Mouse (Mus musculus) intestine, embryonic 16.5 days (tissue): ENCODE measurements around the gene Olfr1289. TPM values are rescaled to one million over a fixed set of nuclear protein-coding genes. Genes with fewer than 3 reads are reported as not detected.

ENCODE experiments used
- ATAC-seq: fragments of 200-750 bp; cut with Nextera tagmentation; 2 replicates; pipeline ENCODE4 v1.8.0; 2017; ENCODE audit warnings: moderate TSS enrichment, moderate library complexity
- H3K27ac ChIP-seq: fragments of 300-500 bp; sonication (generic); 2 replicates; pipeline ENCODE4 v1.5.1; 2014; ENCODE audit warnings: mild to moderate bottlenecking, low read length
- H3K27me3 ChIP-seq: fragments of 300-500 bp; sonication (generic); replicated peaks from 2 replicates; pipeline ENCODE4 v1.6.1; 2014; ENCODE audit warnings: low read length, control low read depth, mixed read lengths; ENCODE audit not compliant: control insufficient read depth, insufficient read depth
- H3K36me3 ChIP-seq: fragments of 300-500 bp; sonication (generic); 2 replicates; pipeline ENCODE4 v1.6.1; 2014; ENCODE audit warnings: low read length, control low read depth; ENCODE audit not compliant: control insufficient read depth, insufficient read depth
- H3K4me1 ChIP-seq: fragments of 300-500 bp; sonication (generic); 2 replicates; pipeline ENCODE4 v1.6.1; 2014; ENCODE audit warnings: low read length, control low read depth, mixed read lengths; ENCODE audit not compliant: control insufficient read depth, insufficient read depth
- H3K4me2 ChIP-seq: fragments of 300-500 bp; sonication (generic); 2 replicates; pipeline ENCODE4 v1.6.1; 2014; ENCODE audit warnings: low read depth, low read length, control low read depth
- H3K4me3 ChIP-seq: fragments of 300-500 bp; sonication (generic); 2 replicates; pipeline ENCODE4 v1.5.1; 2014; ENCODE audit warnings: mild to moderate bottlenecking, low read length
- H3K9ac ChIP-seq: fragments of 300-500 bp; sonication (generic); 2 replicates; pipeline ENCODE4 v1.6.1; 2014; ENCODE audit warnings: low read depth, low read length
- H3K9me3 ChIP-seq: fragments of 300-500 bp; sonication (generic); 2 replicates; pipeline ENCODE4 v1.6.1; 2016; ENCODE audit warnings: low read length, control low read depth; ENCODE audit not compliant: control insufficient read depth
- WGBS: fragments of 180-500 bp; shearing (Covaris S2); extraction: QIAGEN DNeasy Blood & Tissue Kit; methylation state at CpG from one replicate; pipeline ENCODE4 v1.1.7; 2014; 5-methylcytosine and 5-hydroxymethylcytosine counted together
- polyA plus RNA-seq: library from polyadenylated mRNA; unstranded; fragments of >200 nt; fragmentation: Nextera tagmentation; extraction: Ambion mirVana; gene quantifications from 2 replicates; pipeline ENCODE4 v1.2.1, GENCODE M21; 2015

Olfr1289 gene
- polyA plus RNA-seq: not detected in 2 replicates

DNA sequence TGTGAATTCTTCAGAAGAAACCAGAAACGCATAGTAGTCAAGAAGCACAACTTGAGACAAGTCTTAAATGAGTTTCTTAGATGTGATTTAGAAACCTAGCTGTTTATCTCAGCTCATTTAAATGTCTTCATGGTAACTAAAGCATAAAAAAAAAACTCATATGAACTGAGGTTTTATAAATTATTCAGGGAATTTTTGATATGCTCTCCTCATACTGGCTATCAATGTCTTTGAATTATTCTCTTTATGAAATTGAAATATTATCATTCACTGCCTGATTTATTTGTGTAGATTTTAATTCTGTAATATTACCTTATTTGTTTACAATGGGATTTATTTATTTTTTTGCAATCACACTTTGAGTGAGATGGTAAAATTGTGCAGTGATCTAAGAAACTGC lies at the start of gene Olfr1289:
Olfr1289 (plus strand) TSS at position 301 of the 400 bp plus-strand sequence.
- 63% methylated on average over 1 of the region's 1 CpGs for WGBS
- no peaks in the 10 kb centered on the region for H3K36me3 ChIP-seq
- H3K4me1 ChIP-seq: no peaks in the 10 kb centered on the region
- no peak within 1 kb of the TSS for H3K9ac ChIP-seq
- ATAC-seq: no peak
- H3K27ac ChIP-seq: no peak within 1 kb of the TSS
- no peaks in the 10 kb centered on the region for H3K27me3 ChIP-seq
- H3K4me3 ChIP-seq: no peak within 1 kb of the TSS
- no peak within 1 kb of the TSS for H3K4me2 ChIP-seq
- H3K9me3 ChIP-seq: no peaks in the 10 kb centered on the region

- Histone ChIP-seq H3K27ac (no peak within 1 kb of the TSS), H3K4me1 (no peaks in the 10 kb centered on the region), H3K4me3 (no peak within 1 kb of the TSS), H3K9me3 (no peaks in the 10 kb centered on the region), H3K4me2 (no peak within 1 kb of the TSS), H3K9ac (no peak within 1 kb of the TSS), H3K36me3 (no peaks in the 10 kb centered on the region), H3K27me3 (no peaks in the 10 kb centered on the region)
- 84% methylated on average over 1 of the region's 1 CpGs for WGBS
- no peak for ATAC-seq
These were observed 31.8 kb upstream of the Olfr1289 start, which contains the start of gene Olfr1287 for GRCm38 (mm10) chr2:111448842-111449241. TSS of gene Olfr1287 (plus strand) at chr2:111449142.

- no peaks in the 10 kb centered on the region for H3K36me3 ChIP-seq
- H3K9me3 ChIP-seq: no peaks in the 10 kb centered on the region
- no peaks in the 10 kb centered on the region for H3K27me3 ChIP-seq
- H3K9ac ChIP-seq: no peak within 1 kb of the TSS
- H3K4me3 ChIP-seq: no peak within 1 kb of the TSS
- no peak within 1 kb of the TSS for H3K27ac ChIP-seq
- 90% methylated on average over 1 of the region's 1 CpGs for WGBS
- ATAC-seq: no peak
- no peak within 1 kb of the TSS for H3K4me2 ChIP-seq
- no peaks in the 10 kb centered on the region for H3K4me1 ChIP-seq
These were observed 6.8 kb upstream of the Olfr1289 start, which contains the start of gene Olfr1288 for GRCm38 (mm10) chr2:111473801-111474200. TSS of gene Olfr1288 (plus strand) at chr2:111474101.

- Histone ChIP-seq H3K9me3 (no peaks in the 10 kb centered on the region), H3K36me3 (no peaks in the 10 kb centered on the region), H3K4me2 (no peak within 1 kb of the TSS), H3K4me3 (no peak within 1 kb of the TSS), H3K27ac (no peak within 1 kb of the TSS), H3K27me3 (no peaks in the 10 kb centered on the region), H3K9ac (no peak within 1 kb of the TSS), H3K4me1 (no peaks in the 10 kb centered on the region)
- no peak for ATAC-seq
- 73% methylated on average over 5 of the region's 5 CpGs for WGBS
These were observed 13.1 kb downstream of the Olfr1289 start, which contains the start of gene Olfr1290 for GRCm38 (mm10) chr2:111493729-111494128. TSS of gene Olfr1290 (minus strand) at chr2:111493829.

DNA sequence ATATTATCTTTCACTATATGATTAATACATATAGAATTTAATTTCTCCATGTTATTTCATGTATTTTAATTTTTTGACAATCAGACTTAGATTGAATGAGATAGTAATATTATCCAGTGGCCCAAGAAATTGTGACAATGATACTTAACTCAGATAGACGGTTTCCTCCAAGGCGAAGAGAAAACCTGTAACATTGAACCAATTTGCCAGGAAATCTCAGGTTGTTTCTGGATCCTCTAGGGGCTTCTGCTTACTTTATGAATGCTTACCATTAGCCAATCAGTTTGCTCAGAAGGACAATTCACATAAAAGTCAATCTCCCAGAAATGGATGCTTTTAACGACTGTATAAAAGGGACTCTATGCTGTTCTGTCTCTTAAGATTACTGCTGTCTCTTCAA lies 16.3 kb downstream of the Olfr1289 start, which contains the start of gene Olfr1291-ps1:
Olfr1291-ps1 (plus strand) TSS at position 301 of the 400 bp plus-strand sequence.
- no peaks in the 10 kb centered on the region for H3K9me3 ChIP-seq
- no peaks in the 10 kb centered on the region for H3K27me3 ChIP-seq
- ATAC-seq: no peak
- no peak within 1 kb of the TSS for H3K4me2 ChIP-seq
- H3K4me3 ChIP-seq: no peak within 1 kb of the TSS
- no peaks in the 10 kb centered on the region for H3K36me3 ChIP-seq
- no peaks in the 10 kb centered on the region for H3K4me1 ChIP-seq
- WGBS: 83% methylated on average over 3 of the region's 3 CpGs
- H3K9ac ChIP-seq: no peak within 1 kb of the TSS
- no peak within 1 kb of the TSS for H3K27ac ChIP-seq

GRCm38 (mm10) chr2:111517451-111517850 lies 36.8 kb downstream of the Olfr1289 start:
- Histone ChIP-seq H3K4me2 (no peak overlapping the region), H3K36me3 (no peaks in the 10 kb centered on the region), H3K9ac (no peak overlapping the region), H3K4me1 (no peaks in the 10 kb centered on the region), H3K27ac (no peak overlapping the region), H3K27me3 (no peaks in the 10 kb centered on the region), H3K9me3 (peaks cover 3% of the 10 kb centered on the region; the same call in 1 of the 2 replicates), H3K4me3 (no peak overlapping the region)
- WGBS: 88% methylated on average over 10 of the region's 10 CpGs
- ATAC-seq: no peak

GRCm38 (mm10) chr2:111524903-111525302 lies 44.3 kb downstream of the Olfr1289 start, which contains the start of gene Olfr1293-ps:
TSS of gene Olfr1293-ps (plus strand) at chr2:111525203.
- Histone ChIP-seq H3K27ac (no peak within 1 kb of the TSS), H3K4me1 (no peaks in the 10 kb centered on the region), H3K4me2 (no peak within 1 kb of the TSS), H3K4me3 (no peak within 1 kb of the TSS), H3K9ac (no peak within 1 kb of the TSS), H3K27me3 (no peaks in the 10 kb centered on the region), H3K9me3 (no peaks in the 10 kb centered on the region), H3K36me3 (no peaks in the 10 kb centered on the region)
- no peak for ATAC-seq
- WGBS: 80% methylated on average over 1 of the region's 1 CpGs

Other genes starting within 250 kb of the Olfr1289 start
- gene Olfr1275, start 245.5 kb upstream of the Olfr1289 start, polyA plus RNA-seq: not detected in 2 replicates
- gene Olfr1276, start 226.3 kb upstream of the Olfr1289 start, polyA plus RNA-seq: not detected in 2 replicates
- not detected in 2 replicates for gene Olfr1277, start 206.7 kb upstream of the Olfr1289 start, polyA plus RNA-seq
- gene Olfr1278, start 190.7 kb upstream of the Olfr1289 start, polyA plus RNA-seq: not detected in 2 replicates
- gene Olfr1279, start 180.2 kb upstream of the Olfr1289 start, polyA plus RNA-seq: not detected in 2 replicates
- gene Olfr1280, start 166.8 kb upstream of the Olfr1289 start, polyA plus RNA-seq: not detected in 2 replicates
- gene Olfr1281, start 154.3 kb upstream of the Olfr1289 start, polyA plus RNA-seq: not detected in 2 replicates
- gene Olfr1282, start 144.7 kb upstream of the Olfr1289 start, polyA plus RNA-seq: not detected in 2 replicates
- not detected in 2 replicates for gene Olfr1283, start 114.0 kb upstream of the Olfr1289 start, polyA plus RNA-seq
- not detected in 2 replicates for gene Olfr1284, start 105.3 kb upstream of the Olfr1289 start, polyA plus RNA-seq
- gene Olfr1286, start 57.7 kb upstream of the Olfr1289 start, polyA plus RNA-seq: not detected in 2 replicates
- gene Olfr1287, start 31.7 kb upstream of the Olfr1289 start, polyA plus RNA-seq: not detected in 2 replicates
- gene Olfr1288, start 6.7 kb upstream of the Olfr1289 start, polyA plus RNA-seq: not detected in 2 replicates
- gene Olfr1290, start 13.0 kb downstream of the Olfr1289 start, polyA plus RNA-seq: not detected in 2 replicates
- not detected in 2 replicates for gene Olfr1291-ps1, start 16.4 kb downstream of the Olfr1289 start, polyA plus RNA-seq
- gene Olfr1293-ps, start 44.4 kb downstream of the Olfr1289 start, polyA plus RNA-seq: not detected in 2 replicates
- gene Olfr1294, start 59.5 kb downstream of the Olfr1289 start, polyA plus RNA-seq: not detected in 2 replicates
- gene Olfr1295, start 88.9 kb downstream of the Olfr1289 start, polyA plus RNA-seq: not detected in 2 replicates
- gene Olfr1297, start 145.7 kb downstream of the Olfr1289 start, polyA plus RNA-seq: not detected in 2 replicates
- not detected in 2 replicates for gene Olfr1298, start 168.4 kb downstream of the Olfr1289 start, polyA plus RNA-seq
- not detected in 2 replicates for gene Olfr1299, start 180.6 kb downstream of the Olfr1289 start, polyA plus RNA-seq